Mouse (Mus musculus) midbrain, embryonic 13.5 days (tissue): ENCODE results near the gene Baz1a. TPM values are rescaled to one million over a fixed set of nuclear protein-coding genes. Genes with fewer than 3 reads are reported as not detected.
"Not testable (repeated sequence)": the region's sequence is repeated elsewhere in the genome, so short reads cannot be mapped to it uniquely, and the experiment has no call there.

Source experiments
- ATAC-seq: fragments of 200-750 bp; cut with Nextera tagmentation; 2 replicates; pipeline ENCODE4 v1.8.0; 2017; ENCODE audit warnings: mild to moderate bottlenecking, moderate TSS enrichment, moderate library complexity
- H3K27ac ChIP-seq: fragments of 300-500 bp; sonication (generic); 2 replicates; pipeline ENCODE4 v1.5.1; 2015; ENCODE audit warnings: inconsistent platforms, mild to moderate bottlenecking, moderate library complexity
- H3K27me3 ChIP-seq: fragments of 300-500 bp; sonication (generic); 2 replicates; pipeline ENCODE4 v1.6.1; 2015; ENCODE audit warnings: mild to moderate bottlenecking, inconsistent platforms
- H3K36me3 ChIP-seq: fragments of 300-500 bp; sonication (generic); 2 replicates; pipeline ENCODE4 v1.6.1; 2015; ENCODE audit warnings: mild to moderate bottlenecking, inconsistent platforms
- H3K4me1 ChIP-seq: fragments of 300-500 bp; sonication (generic); replicated peaks from 2 replicates; pipeline ENCODE4 v1.6.1; 2015; ENCODE audit warnings: inconsistent platforms
- H3K4me2 ChIP-seq: fragments of 300-500 bp; sonication (generic); replicated peaks from 2 replicates; pipeline ENCODE4 v1.6.1; 2015; ENCODE audit warnings: moderate library complexity, mild to moderate bottlenecking, inconsistent platforms
- H3K4me3 ChIP-seq: fragments of 300-500 bp; sonication (generic); replicated peaks from 2 replicates; pipeline ENCODE4 v1.5.1; 2015; ENCODE audit warnings: mild to moderate bottlenecking, inconsistent platforms
- H3K9ac ChIP-seq: fragments of 300-500 bp; sonication (generic); replicated peaks from 2 replicates; pipeline ENCODE4 v1.6.1; 2015; ENCODE audit warnings: mild to moderate bottlenecking, inconsistent platforms
- H3K9me3 ChIP-seq: fragments of 300-500 bp; sonication (generic); 2 replicates; pipeline ENCODE4 v1.6.1; 2016; ENCODE audit warnings: mild to moderate bottlenecking, inconsistent platforms
- WGBS: fragments of 180-500 bp; shearing (Covaris S2); methylation state at CpG from one replicate; pipeline ENCODE4 v1.1.7; 2015; 5-methylcytosine and 5-hydroxymethylcytosine counted together
- polyA plus RNA-seq: library from polyadenylated mRNA; unstranded; fragments of >200 nt; fragmentation: Nextera tagmentation; extraction: Ambion mirVana; gene quantifications from 2 replicates; pipeline ENCODE4 v1.2.1, GENCODE M21; 2015

Baz1a gene
- polyA plus RNA-seq, 1 experiment from 2014 or later = 21.8 TPM

DNA sequence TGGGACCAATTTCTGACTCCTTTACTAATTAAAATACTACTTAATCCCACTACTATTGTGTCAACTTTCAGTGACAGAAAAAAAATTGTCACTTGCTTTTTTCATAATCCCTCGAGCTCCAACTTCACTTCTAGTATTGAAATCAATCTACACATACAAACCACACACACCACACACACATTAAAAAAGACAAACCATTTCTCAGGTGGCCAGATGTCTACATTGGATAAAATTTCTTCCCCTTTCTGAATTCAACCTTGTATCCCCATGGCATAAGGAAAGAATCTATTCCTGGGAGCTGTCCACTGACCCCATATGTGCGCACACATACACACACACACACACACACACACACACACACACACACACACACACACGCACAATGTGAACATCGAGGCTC lies 57.7 kb downstream of the Baz1a start:
- no peak overlapping the region for H3K4me2 ChIP-seq
- H3K9ac ChIP-seq = no peak overlapping the region
- no peaks in the 10 kb centered on the region for H3K9me3 ChIP-seq
- no peaks in the 10 kb centered on the region for H3K27me3 ChIP-seq
- H3K4me1 ChIP-seq = no peaks in the 10 kb centered on the region
- WGBS = 88% methylated on average over 4 of the region's 4 CpGs
- ATAC-seq = no peak
- no peak overlapping the region for H3K27ac ChIP-seq
- H3K36me3 ChIP-seq = 0 out of 2 replicates have a peak, but pooled peaks cover 3% of the 10 kb centered on the region
- H3K4me3 ChIP-seq = no peak overlapping the region

DNA sequence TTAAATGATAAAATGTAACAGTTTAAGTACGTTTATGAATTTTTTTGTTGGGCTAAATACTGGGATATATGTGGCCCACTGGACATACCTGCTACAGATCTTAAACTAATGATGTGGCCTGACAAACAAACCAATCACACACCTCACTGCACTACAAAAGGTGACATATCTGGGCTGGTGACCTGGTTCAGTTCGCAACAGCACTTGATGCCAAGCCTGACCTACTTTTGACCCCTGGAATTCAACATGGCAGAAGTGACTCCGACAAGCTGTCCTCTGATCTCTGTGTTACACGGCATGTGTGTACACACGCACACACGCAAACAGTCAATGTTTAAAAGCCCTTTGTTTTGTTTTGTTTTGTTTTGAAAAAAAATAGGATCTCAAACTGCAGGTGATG lies 68.0 kb downstream of the Baz1a start:
- ATAC-seq = no peak
- no peak overlapping the region for H3K27ac ChIP-seq
- no peaks in the 10 kb centered on the region for H3K4me1 ChIP-seq
- H3K4me3 ChIP-seq = no peak overlapping the region
- 0 out of 2 replicates have a peak, but pooled peaks cover 2% of the 10 kb centered on the region for H3K36me3 ChIP-seq
- H3K4me2 ChIP-seq = no peak overlapping the region
- 85% methylated on average over 6 of the region's 6 CpGs for WGBS
- no peak overlapping the region for H3K9ac ChIP-seq
- no peaks in the 10 kb centered on the region for H3K27me3 ChIP-seq
- no peaks in the 10 kb centered on the region for H3K9me3 ChIP-seq

DNA sequence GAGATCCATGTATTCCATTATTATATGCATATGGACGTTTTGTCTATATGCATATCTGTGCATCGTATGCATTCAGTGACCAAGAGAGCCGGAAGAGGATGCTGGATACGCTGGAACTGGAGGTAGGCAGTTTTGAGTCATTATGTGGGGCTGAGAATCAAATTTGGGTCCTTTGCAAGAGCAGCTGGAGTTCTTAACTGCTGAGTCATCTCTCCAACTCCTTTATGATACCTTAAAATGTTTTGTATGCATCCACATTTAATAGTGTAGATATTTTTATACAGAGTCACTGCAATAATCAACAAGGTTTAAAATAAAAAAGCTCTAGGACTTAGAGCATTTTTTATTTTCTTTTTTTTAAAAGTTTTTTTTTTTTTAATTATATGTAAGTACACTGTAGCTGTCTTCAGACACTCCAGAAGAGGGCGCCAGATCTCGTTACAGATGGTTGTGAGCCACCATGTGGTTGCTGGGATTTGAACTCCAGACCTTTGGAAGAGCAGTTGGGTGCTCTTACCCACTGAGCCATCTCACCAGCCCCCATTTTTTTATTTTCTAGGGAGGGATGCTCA lies 71.5 kb downstream of the Baz1a start:
- not testable (repeated sequence) for ATAC-seq, H3K36me3 ChIP-seq, H3K9me3 ChIP-seq, H3K4me2 ChIP-seq, H3K27me3 ChIP-seq, H3K4me3 ChIP-seq, H3K27ac ChIP-seq, H3K4me1 ChIP-seq, H3K9ac ChIP-seq
- 92% methylated on average over 6 of the region's 6 CpGs for WGBS

DNA sequence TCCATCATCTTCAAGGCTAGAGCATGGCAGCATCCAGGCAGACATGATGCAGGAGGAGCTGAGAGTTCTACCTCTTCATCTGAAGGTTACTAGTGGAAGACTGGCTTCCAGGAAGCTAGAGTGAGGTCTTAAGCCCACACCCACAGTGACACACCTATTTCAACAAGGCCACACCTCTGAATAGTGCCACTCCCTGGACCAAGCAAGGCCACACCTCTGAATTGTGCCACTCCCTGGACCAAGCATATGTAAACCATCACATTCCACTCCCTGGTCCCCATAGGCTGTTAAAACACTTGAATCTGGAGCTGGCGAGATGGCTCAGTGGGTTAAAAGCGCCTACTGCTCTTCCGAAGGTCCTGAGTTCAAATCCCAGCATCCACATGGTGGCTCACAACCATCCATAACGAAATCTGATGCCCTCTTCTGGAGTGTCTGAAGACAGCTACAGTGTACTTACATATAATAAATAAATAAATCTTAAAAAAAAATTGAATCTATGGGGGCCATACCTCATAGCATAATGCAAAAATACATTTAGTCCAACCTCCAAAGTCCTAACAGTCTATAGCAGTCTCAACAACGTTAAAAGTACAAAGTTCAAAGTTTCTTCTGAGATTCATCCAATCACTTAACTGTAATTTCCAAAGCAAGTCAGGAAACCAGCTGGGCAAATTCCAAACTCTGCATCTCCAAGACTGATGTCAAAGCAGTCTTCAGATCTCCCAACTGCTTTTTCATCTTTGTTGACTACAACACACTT lies 76.4 kb downstream of the Baz1a start:
- peaks cover 26% of the 10 kb centered on the region for H3K36me3 ChIP-seq
- H3K4me2 ChIP-seq, H3K27ac ChIP-seq, H3K9me3 ChIP-seq, H3K27me3 ChIP-seq, H3K4me1 ChIP-seq, H3K9ac ChIP-seq, ATAC-seq, H3K4me3 ChIP-seq: not testable (repeated sequence)
- WGBS = 96% methylated on average over 5 of the region's 5 CpGs

DNA sequence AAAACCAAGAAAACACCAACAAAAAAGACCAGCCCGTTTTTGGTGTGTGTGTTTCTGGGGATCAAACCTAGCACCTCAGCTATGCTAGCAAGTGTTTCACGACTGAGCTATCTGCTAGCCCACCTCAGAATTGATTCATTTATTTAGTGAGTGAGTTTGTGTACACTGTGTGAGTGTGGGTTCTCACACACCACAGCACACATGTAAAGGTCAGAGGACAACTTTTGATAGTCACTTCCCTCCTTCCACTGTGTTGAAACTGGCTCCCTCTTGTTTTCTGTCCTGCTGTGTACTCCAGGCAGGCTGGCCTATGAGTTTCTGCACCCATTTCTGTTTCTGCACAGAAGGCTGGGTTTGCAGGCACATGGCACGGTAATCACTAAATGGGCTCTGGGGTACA lies 103.8 kb downstream of the Baz1a start:
- Histone ChIP-seq H3K4me2 (no peak overlapping the region), H3K27ac (no peak overlapping the region), H3K9ac (no peak overlapping the region), H3K9me3 (no peaks in the 10 kb centered on the region), H3K27me3 (no peaks in the 10 kb centered on the region), H3K4me1 (no peaks in the 10 kb centered on the region), H3K36me3 (peaks cover 58% of the 10 kb centered on the region), H3K4me3 (no peak overlapping the region)
- 94% methylated on average over 3 of the region's 3 CpGs for WGBS
- ATAC-seq = no peak

DNA sequence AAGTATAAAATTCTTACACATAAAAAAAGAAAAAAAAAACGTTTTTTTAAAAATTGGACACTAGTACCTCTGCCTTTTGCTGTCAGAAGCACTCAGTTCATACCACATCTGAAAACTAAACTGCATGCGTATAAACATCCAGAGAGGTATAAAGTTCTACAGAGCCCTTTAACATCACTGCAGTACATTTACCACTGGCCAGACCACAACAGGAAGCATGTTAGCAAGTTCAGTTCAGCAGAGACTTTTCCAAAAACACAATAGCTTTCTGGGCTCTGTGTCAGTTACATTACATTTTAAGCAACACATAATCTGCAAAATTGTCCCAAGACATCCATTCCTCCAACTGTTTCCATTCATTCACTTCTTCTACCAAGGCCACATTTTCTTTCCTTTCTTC lies 121.6 kb downstream of the Baz1a start:
- 54% methylated on average over 1 of the region's 2 CpGs for WGBS
- H3K9me3 ChIP-seq, ATAC-seq: not testable (repeated sequence)

DNA sequence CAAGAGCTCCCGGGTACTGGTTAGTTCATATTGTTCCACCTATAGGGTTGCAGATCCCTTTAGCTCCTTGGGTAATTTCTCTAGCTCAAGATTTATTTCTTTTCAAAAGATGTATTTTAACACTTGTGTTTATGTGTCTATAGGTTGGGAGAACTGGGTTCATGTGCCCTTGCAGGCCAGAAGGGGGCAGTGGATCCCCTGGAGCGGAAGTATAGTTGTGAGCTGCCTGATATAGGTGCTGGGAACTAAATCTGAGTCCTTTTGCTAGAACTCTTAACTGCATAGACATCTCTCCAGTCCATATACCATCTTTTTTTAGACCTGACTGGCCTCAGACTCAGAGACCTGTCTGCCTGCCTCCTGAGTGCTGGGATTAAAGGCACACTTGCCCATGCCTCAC lies 123.7 kb downstream of the Baz1a start:
- WGBS = 98% methylated on average over 2 of the region's 2 CpGs
- no peak for ATAC-seq
- no peak overlapping the region for H3K9ac ChIP-seq

More for the DNA sequence above, 121.6 kb downstream of the Baz1a start:
- peaks cover 21% of the 10 kb centered on the region for H3K36me3 ChIP-seq
- not testable (repeated sequence) for H3K4me2 ChIP-seq, H3K9ac ChIP-seq, H3K27me3 ChIP-seq, H3K4me1 ChIP-seq, H3K27ac ChIP-seq, H3K4me3 ChIP-seq

DNA sequence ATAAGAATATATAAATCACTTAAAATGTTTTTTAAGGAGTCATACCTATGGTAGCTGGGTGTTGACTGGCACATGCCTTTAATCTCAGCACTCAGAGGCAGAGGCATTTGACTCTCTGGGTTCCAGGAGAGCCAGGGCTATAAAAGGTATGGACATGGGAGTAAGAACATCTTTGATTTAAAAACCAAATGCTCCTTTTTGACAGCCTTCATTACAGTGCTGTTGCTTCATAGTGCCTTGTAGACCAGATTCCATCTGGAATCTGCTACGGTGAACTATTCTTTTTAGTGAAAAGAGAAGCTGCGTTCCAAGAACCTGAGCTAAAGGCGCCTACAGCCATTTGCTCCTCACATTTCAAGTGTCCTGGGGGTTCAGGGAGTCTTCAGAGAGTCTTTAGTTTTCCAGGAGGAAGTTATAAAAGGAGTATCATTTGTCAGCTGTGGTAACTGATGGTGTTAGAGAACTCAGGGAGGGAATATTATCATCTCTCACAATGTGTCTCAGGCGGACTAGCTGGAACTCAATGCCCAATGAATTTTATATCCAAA lies 126.5 kb downstream of the Baz1a start:
- no peak for ATAC-seq

More for the DNA sequence above, 123.7 kb downstream of the Baz1a start:
- Histone ChIP-seq H3K4me2 (no peak overlapping the region), H3K27me3 (no peaks in the 10 kb centered on the region), H3K4me1 (no peaks in the 10 kb centered on the region), H3K27ac (no peak overlapping the region), H3K4me3 (no peak overlapping the region), H3K9me3 (no peaks in the 10 kb centered on the region), H3K36me3 (peaks cover 4% of the 10 kb centered on the region)

DNA sequence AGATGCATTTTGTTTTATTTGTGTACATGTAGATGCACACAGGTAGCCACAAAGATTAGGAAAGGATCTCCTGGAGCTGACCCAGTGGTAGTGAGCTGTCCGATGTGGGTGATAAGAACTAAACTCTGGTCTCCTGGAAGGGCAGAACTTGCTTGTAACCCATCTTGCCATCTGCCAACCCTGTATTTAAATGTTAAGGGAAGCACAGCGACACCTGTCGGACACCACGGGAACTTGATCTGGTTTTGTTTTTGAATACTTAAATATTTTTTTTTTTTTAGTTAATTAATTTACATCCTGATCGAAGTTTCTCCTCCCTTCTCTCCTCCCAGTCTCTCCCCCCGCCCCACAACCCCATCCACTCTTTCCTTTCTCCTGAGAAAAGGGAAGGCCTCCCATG lies 134.5 kb downstream of the Baz1a start:
- Histone ChIP-seq H3K27me3 (no peaks in the 10 kb centered on the region), H3K36me3 (no peaks in the 10 kb centered on the region), H3K27ac (no peak overlapping the region), H3K9me3 (no peaks in the 10 kb centered on the region), H3K4me2 (no peak overlapping the region), H3K4me1 (no peaks in the 10 kb centered on the region), H3K4me3 (no peak overlapping the region), H3K9ac (no peak overlapping the region)
- ATAC-seq = no peak
- 15% methylated on average over 6 of the region's 6 CpGs for WGBS

More for the DNA sequence above, 126.5 kb downstream of the Baz1a start:
- Histone ChIP-seq H3K27ac (no peak overlapping the region), H3K9me3 (no peaks in the 10 kb centered on the region), H3K36me3 (no peaks in the 10 kb centered on the region; the same call in 1 of the 2 replicates), H3K9ac (no peak overlapping the region), H3K27me3 (no peaks in the 10 kb centered on the region), H3K4me1 (no peaks in the 10 kb centered on the region), H3K4me2 (no peak overlapping the region), H3K4me3 (no peak overlapping the region)
- WGBS = 92% methylated on average over 4 of the region's 4 CpGs

DNA sequence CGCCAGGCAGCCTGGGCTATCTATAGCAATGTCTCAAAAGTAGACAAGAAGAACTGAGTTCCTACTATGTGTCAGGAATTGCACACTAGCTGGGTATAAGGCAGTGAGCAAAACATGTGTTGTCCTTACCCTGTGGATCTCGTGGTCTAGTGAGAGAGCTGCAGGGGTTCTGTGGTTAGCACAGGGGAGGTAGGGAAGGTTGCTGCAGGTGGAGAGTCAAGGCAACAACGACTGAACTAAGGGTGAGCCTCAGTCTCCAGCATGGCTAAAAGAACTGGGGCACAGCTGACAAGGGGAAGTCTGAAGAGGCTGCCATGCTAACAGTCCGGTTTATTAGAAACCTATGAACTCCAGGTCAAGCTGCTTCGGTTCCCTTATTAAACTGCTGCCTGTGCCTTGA lies 134.9 kb downstream of the Baz1a start:
- Histone ChIP-seq H3K9me3 (no peaks in the 10 kb centered on the region), H3K27ac (no peak overlapping the region), H3K4me1 (no peaks in the 10 kb centered on the region), H3K36me3 (no peaks in the 10 kb centered on the region), H3K27me3 (no peaks in the 10 kb centered on the region), H3K4me3 (no peak overlapping the region), H3K4me2 (no peak overlapping the region), H3K9ac (no peak overlapping the region)
- WGBS = 79% methylated on average over 5 of the region's 5 CpGs
- ATAC-seq = no peak

DNA sequence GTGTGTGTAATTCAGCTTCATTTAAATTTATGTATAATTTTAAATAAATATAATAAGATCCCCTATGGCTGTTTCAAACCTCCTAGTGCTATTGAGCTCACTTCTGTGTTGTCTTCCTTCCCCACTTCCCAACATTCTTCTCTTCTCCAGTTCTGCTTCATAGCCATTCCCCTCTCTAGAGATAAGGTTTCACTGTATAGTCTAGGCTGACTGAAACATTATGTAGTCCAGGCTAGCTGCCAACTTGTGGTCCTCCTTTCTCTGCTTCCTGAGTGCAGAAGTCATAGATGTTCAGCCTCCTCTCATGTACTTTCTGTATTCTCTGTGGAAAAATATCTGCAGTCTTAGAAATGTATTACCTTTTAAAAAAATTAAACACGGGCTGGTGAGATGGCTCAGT lies 136.3 kb downstream of the Baz1a start:
- Histone ChIP-seq H3K4me1 (no peaks in the 10 kb centered on the region), H3K4me3 (no peak overlapping the region), H3K27me3 (no peaks in the 10 kb centered on the region), H3K9ac (no peak overlapping the region), H3K4me2 (no peak overlapping the region), H3K36me3 (no peaks in the 10 kb centered on the region), H3K9me3 (no peaks in the 10 kb centered on the region), H3K27ac (no peak overlapping the region)
- 91% methylated on average over 1 of the region's 1 CpGs for WGBS
- no peak for ATAC-seq

DNA sequence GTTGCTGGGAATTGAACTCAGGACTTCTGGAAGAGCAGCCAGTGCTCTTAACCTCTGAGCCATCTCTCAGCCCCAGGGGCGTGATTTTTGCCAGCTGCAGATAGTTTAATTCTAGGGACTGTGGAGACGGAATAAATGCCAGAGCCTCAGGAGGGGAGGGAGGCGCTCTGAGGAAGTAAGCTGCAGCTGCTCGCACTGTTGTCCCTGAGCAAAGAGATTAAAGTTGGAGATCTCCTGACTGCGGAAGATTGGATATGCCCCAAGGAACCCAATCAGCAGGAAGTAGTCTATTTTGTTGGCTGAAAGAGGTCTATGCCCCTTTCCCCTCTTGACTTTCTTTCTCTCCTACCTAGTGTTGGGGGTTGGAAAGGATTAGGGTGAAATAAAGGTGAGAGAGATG lies 137.3 kb downstream of the Baz1a start:
- Histone ChIP-seq H3K4me3 (no peak overlapping the region), H3K9ac (no peak overlapping the region), H3K4me1 (no peaks in the 10 kb centered on the region), H3K36me3 (no peaks in the 10 kb centered on the region), H3K27ac (no peak overlapping the region), H3K9me3 (no peaks in the 10 kb centered on the region), H3K4me2 (no peak overlapping the region), H3K27me3 (no peaks in the 10 kb centered on the region)
- no peak for ATAC-seq
- WGBS = 24% methylated on average over 5 of the region's 5 CpGs
